Mouse (Mus musculus) liver, adult 2 months (tissue): Measurements from ENCODE around the gene 4930415O20Rik. TPM values are rescaled to one million over a fixed set of nuclear protein-coding genes. Genes with fewer than 3 reads are reported as not detected.

ENCODE experiments used
- DNase-seq: peaks from one replicate; pipeline ENCODE4 v3.0.0-alpha.2; 2011; ENCODE audit warnings: low read depth, low spot score; ENCODE audit errors: extremely low read depth
- H3K27ac ChIP-seq: fragments of 200-500 bp; replicated peaks from 2 replicates; pipeline ENCODE4 v1.5.1; 2012; ENCODE audit warnings: low read depth, mild to moderate bottlenecking, control low read depth, inconsistent platforms, low read length; ENCODE audit not compliant: insufficient read depth
- H3K27me3 ChIP-seq: fragments of 200-500 bp; 2 replicates; pipeline ENCODE4 v1.6.1; 2012; ENCODE audit warnings: mild to moderate bottlenecking, moderate library complexity, low read length, inconsistent platforms; ENCODE audit not compliant: control insufficient read depth, insufficient read depth
- H3K36me3 ChIP-seq: fragments of 200-500 bp; 2 replicates; pipeline ENCODE4 v1.6.1; 2012; ENCODE audit warnings: low read length, inconsistent platforms; ENCODE audit not compliant: control insufficient read depth, insufficient read depth
- H3K4me1 ChIP-seq: fragments of 200-500 bp; 2 replicates; pipeline ENCODE4 v1.6.1; 2011; ENCODE audit warnings: low read length; ENCODE audit not compliant: control insufficient read depth, insufficient read depth
- H3K4me3 ChIP-seq: fragments of 200-500 bp; 2 replicates; pipeline ENCODE4 v1.5.1; 2011; ENCODE audit warnings: low read depth, mild to moderate bottlenecking, control low read depth, low read length, moderate library complexity; ENCODE audit not compliant: insufficient read depth
- H3K79me2 ChIP-seq: fragments of 200-500 bp; 2 replicates; pipeline ENCODE4 v1.6.1; 2012; ENCODE audit warnings: inconsistent platforms, mild to moderate bottlenecking, low read length, moderate library complexity; ENCODE audit not compliant: control insufficient read depth, insufficient read depth
- H3K9ac ChIP-seq: fragments of 200-500 bp; 2 replicates; pipeline ENCODE4 v1.6.1; 2012; ENCODE audit warnings: low read depth, mild to moderate bottlenecking, control low read depth, inconsistent platforms, low read length
- CTCF ChIP-seq: fragments of 200-500 bp; IDR thresholded peaks from 2 replicates; pipeline ENCODE4 v1.5.1; 2011; ENCODE audit warnings: low read depth, low read length, control low read depth
- POLR2A ChIP-seq: fragments of 200-500 bp; IDR thresholded peaks from 2 replicates; pipeline ENCODE4 v1.6.1; 2011; ENCODE audit warnings: low read length, control low read depth; ENCODE audit not compliant: insufficient read depth; ENCODE audit errors: extremely low read depth
- WGBS: fragments of 180-500 bp; shearing (Covaris S2); methylation state at CpG from one replicate; pipeline ENCODE4 v1.1.7; 2018; 5-methylcytosine and 5-hydroxymethylcytosine counted together
- polyA plus RNA-seq: library from polyadenylated mRNA; depleted of rRNA; stranded (reverse); fragments of >200 nt; gene quantifications from 2 replicates; pipeline ENCODE4 v1.2.3, GENCODE M21; 2012
- total RNA-seq: library from RNA; depleted of rRNA; stranded (reverse); fragments of >200 nt; gene quantifications from 2 replicates; pipeline ENCODE4 v1.2.3, GENCODE M21; 2014

The 4930415O20Rik gene
- total and polyA plus RNA-seq, 2 experiments, result not detected

GRCm38 (mm10) chr15:98555881-98556280 is 14.9 kb upstream of the 4930415O20Rik start:
- Histone ChIP-seq H3K9ac (no peak overlapping the region), H3K4me1 (no peaks in the 10 kb centered on the region), H3K27ac (no peak overlapping the region), H3K36me3 (peaks cover 45% of the 10 kb centered on the region), H3K4me3 (no peak overlapping the region), H3K79me2 (peaks cover 10% of the 10 kb centered on the region; the same call in 1 of the 2 replicates), H3K27me3 (no peaks in the 10 kb centered on the region)
- DNase-seq, result no peak
- no peak for TF ChIP-seq CTCF
- 81% methylated on average over 4 of the region's 4 CpGs for WGBS

GRCm38 (mm10) chr15:98557186-98557585 is 13.6 kb upstream of the 4930415O20Rik start:
- 0 out of 2 replicates have a peak, but pooled peaks cover 3% of the 10 kb centered on the region for H3K4me1 ChIP-seq
- TF ChIP-seq CTCF (no peak), POLR2A (no peak)
- no peak overlapping the region for H3K4me3 ChIP-seq
- no peak overlapping the region for H3K9ac ChIP-seq
- peaks cover 10% of the 10 kb centered on the region; the same call in 1 of the 2 replicates for H3K79me2 ChIP-seq
- no peak for DNase-seq
- WGBS, result 87% methylated on average over 5 of the region's 5 CpGs
- H3K36me3 ChIP-seq, result peaks cover 37% of the 10 kb centered on the region
- no peak overlapping the region for H3K27ac ChIP-seq
- H3K27me3 ChIP-seq, result no peaks in the 10 kb centered on the region

GRCm38 (mm10) chr15:98566973-98567277 is 3.9 kb upstream of the 4930415O20Rik start:
- no peak for DNase-seq
- H3K36me3 ChIP-seq, result no peaks in the 10 kb centered on the region
- H3K4me1 ChIP-seq, result peaks cover 11% of the 10 kb centered on the region
- H3K4me3 ChIP-seq, result peak overlapping the region; percentile 92
- peaks cover 17% of the 10 kb centered on the region; the same call in 1 of the 2 replicates for H3K79me2 ChIP-seq
- WGBS, result 0% methylated on average over 15 of the region's 15 CpGs
- TF ChIP-seq CTCF, result no peak
- no peak for TF ChIP-seq POLR2A
- H3K27ac ChIP-seq, result peak overlapping the region; percentile 80
- H3K9ac ChIP-seq, result peak overlapping the region; percentile 93
- no peaks in the 10 kb centered on the region for H3K27me3 ChIP-seq

GRCm38 (mm10) chr15:98567278-98568134 is 3.3 kb upstream of the 4930415O20Rik start:
- Histone ChIP-seq H3K9ac (peak overlapping the region; percentile 93), H3K79me2 (peaks cover 17% of the 10 kb centered on the region; the same call in 1 of the 2 replicates), H3K4me3 (peak overlapping the region; percentile 92), H3K36me3 (no peaks in the 10 kb centered on the region), H3K27me3 (no peaks in the 10 kb centered on the region), H3K4me1 (peaks cover 10% of the 10 kb centered on the region), H3K27ac (peak overlapping the region; percentile 80)
- peak; percentile 39 for TF ChIP-seq CTCF
- TF ChIP-seq POLR2A, result peak; percentile 94
- peak; percentile 94 for DNase-seq
- WGBS, result under 1% methylated on average over 87 of the region's 88 CpGs

- WGBS, result 3% methylated on average over 22 of the region's 22 CpGs
- TF ChIP-seq CTCF (no peak), POLR2A (no peak)
- DNase-seq, result peak; percentile 35
- no peaks in the 10 kb centered on the region for H3K27me3 ChIP-seq
- H3K27ac ChIP-seq, result peak overlapping the region; percentile 71
- H3K79me2 ChIP-seq, result peaks cover 15% of the 10 kb centered on the region; the same call in 1 of the 2 replicates
- H3K4me1 ChIP-seq, result peaks cover 10% of the 10 kb centered on the region
- peak overlapping the region; percentile 81 for H3K9ac ChIP-seq
- H3K36me3 ChIP-seq, result no peaks in the 10 kb centered on the region
- H3K4me3 ChIP-seq, result peak overlapping the region; percentile 74
Measured at GRCm38 (mm10) chr15:98568256-98569033, 2.4 kb upstream of the 4930415O20Rik start.

GRCm38 (mm10) chr15:98569216-98569615 is 1.6 kb upstream of the 4930415O20Rik start:
- 47% methylated on average over 7 of the region's 7 CpGs for WGBS

More at GRCm38 (mm10) chr15:98569216-98569615, 1.6 kb upstream of the 4930415O20Rik start:
- Histone ChIP-seq H3K79me2 (peaks cover 14% of the 10 kb centered on the region; the same call in 1 of the 2 replicates), H3K36me3 (no peaks in the 10 kb centered on the region), H3K9ac (no peak overlapping the region), H3K4me3 (no peak overlapping the region), H3K27me3 (no peaks in the 10 kb centered on the region), H3K27ac (no peak overlapping the region), H3K4me1 (peaks cover 10% of the 10 kb centered on the region)
- TF ChIP-seq CTCF (no peak), POLR2A (no peak)
- no peak for DNase-seq
